Mouse (Mus musculus) urinary bladder, postnatal 25 days (tissue): Measurements from ENCODE around the gene Arhgap10.

ENCODE experiments used
- DNase-seq: peaks from one replicate; pipeline ENCODE4 v3.0.0; 2022; ENCODE audit warnings: low spot score

Arhgap10 gene

DNA sequence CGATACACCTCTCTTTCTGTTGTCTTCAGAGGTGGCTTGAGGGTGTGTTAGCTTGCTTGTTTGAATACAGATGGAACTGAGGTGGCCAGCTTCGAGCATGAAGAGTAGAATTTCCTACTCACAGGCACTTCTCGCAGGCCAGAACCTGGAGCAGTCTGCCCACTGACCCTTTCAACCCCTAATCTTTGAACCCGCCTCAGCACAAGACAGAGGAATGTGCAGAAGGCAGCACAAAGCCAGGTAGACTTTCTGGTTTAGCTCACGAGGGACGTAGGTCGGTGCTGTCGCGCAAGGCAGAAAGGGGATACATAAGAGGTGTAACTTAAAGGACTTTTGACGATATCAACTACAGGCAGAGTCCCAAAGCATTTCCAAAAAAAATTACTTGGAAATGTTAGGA is 908 bp downstream of the Arhgap10 start:
- DNase-seq, result no peak

DNA sequence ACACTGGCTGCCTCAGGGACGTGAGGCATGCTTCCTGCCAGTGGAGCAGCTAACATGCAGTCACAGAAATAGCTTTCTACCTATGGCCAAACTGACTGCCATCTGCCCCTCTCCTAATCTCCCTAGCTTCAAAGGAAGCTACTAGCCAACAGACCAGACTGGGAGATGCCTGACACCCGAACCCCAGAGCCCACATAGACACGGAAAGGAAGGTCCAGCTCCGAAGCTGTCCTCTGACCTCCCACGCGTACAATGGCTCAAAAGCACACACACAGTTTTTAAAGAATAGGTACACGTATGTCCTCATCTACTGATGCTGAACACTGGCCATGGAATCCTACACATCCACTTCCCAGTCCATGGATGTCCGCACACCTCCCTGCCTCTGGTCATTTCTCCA is 2.0 kb downstream of the Arhgap10 start:
- no peak for DNase-seq

DNA sequence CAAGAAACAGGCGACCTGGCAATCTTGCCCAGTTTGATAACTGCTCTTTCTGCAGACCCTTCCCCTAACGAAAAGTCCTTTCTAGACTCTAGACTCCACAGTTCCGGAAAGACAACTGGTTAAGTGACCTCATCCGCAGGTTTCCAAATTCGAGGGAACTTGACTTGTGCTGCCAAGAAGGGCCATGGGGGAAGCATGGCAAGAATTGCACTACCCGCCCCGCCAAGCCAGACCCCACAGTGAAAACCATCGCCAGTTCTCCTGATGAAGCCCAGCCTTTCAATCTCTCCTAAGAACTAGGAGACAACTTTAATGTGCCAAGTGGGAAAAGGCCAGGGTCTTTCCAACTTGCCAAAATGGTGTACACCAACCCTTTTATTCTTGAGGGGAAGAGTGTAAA is 2.6 kb downstream of the Arhgap10 start:
- DNase-seq, result no peak

DNA sequence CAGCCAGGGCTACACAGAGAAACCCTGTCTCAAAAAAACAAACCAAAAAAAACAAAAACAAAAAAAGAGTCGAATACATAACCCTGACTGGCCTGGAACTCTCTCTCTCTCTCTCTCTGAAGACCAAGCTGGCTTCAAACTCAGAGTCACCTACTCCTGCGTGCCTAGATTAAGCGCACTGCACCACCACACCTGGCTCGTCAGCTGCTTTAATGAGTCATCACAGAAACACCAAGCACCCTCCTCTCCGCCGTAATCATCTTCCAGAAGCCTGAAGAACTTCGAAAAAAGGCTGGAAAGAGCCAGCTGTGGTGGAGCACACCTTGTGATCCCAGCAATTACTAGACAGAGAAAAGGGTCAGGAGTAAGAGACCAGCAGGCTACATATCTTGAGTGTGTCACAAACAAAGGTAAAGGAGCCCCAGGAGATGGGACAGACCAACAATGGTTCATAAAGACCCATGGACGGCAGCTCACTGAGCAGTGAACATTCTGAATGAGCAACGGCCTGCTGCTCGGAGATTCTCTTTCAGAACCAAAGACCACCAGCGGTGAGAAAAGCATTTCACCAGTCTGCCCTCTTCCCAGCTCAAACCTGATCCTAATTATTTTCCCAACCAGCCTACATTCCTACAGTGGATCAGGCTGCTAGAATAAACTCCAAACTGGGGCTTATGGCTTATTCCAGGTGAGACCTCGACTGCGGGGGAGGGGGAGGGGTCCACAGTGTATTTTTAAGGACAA is 5.8 kb downstream of the Arhgap10 start:
- no peak for DNase-seq

DNA sequence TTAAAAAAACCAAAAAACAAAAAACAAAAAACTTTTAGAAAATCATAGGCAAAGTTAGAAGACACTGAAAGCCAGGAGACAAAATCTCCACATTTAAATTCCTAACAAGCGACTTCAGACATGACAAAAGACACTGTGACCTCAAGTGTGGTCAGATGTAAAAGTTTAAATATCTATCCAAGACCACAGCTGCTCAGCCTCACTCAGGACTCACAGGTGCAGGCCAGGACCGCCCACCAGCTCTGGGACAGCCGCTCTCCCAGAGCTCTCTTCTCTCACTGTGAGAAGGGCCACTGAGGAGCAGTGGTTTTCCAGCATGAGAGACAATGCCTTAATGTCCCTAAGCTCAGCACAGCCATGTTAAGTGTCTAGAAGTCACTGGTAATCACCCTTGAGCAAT is 7.3 kb downstream of the Arhgap10 start:
- DNase-seq, result no peak

DNA sequence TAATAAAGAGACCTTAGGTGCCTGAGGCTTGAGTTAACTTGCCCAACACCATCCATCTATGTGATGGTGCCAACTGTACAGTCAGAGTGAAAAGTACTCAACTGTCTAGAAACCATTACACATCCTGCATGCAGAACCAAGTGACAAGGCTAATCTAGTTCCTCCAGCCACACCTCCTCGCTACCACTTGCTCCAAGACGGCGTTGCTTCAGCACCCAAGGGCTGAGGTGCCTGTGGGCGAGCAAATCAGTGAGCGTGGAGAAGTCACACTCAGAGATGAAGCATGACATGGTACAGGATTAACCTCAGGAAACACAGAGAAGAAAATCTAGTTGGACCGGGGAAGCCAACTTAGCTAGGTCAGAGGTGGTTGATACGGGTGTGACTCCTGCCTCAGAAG is 8.7 kb downstream of the Arhgap10 start:
- no peak for DNase-seq

DNA sequence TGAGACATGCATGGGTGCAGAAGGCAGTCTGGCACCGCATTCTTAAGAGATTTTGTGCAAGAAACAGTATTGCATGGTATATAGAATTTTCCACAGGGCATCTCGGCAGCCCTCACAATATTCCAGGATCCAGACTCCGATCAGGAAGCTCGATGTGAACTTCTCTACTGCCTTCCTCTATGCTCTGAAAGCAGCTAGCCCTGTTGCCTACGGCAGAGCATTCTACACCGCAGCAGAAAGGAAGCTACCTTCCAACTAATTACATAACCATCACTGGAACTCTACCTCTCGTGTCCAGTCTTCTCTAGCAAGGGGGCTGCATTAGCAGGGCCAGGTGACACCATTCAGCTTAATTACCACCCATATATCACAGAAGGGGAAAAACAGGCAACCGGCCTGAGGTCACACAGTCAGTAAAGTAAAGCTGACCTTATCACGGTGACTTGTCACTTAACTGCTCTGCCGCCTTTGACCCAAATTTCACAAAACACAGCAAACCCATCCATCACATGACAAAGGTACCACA is 10.2 kb downstream of the Arhgap10 start:
- no peak for DNase-seq

DNA sequence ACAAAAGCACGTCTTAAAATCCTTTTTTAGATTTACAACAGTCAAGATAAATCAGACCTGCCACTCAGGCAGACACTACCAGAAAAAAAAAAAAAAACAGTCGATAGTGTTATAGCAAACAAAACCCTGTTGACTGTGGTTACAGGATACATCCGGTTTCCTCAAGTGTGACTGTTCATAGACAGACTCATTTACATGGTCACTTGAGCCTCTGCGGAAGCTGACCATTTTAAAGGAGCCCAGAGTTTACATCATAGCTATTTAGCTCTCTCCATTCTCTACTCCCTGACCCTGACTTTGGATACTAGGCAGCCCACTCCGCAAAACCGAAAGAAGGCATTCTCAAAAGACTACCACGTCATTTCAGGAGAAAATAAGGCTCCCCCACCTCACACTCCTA is 11.2 kb downstream of the Arhgap10 start:
- no peak for DNase-seq

DNA sequence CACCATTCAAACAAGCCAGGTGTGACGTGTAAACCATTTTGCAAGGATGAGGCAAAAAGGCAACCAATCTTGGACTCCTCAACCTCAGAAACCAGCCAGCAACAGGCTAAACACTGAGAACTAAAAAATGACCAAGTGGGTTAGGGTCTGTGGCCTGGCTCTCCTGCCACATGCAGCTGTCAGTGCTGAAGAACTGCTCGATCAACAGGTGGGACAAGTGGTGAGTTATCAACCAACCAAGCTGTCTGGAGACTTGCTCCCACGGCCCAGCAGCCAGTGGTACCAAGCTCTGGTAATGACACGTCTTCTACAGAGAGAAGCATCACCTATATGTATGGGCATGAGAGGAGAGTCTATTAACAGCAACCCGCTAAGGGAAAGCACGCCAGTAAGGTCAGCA is 15.2 kb downstream of the Arhgap10 start:
- no peak for DNase-seq

DNA sequence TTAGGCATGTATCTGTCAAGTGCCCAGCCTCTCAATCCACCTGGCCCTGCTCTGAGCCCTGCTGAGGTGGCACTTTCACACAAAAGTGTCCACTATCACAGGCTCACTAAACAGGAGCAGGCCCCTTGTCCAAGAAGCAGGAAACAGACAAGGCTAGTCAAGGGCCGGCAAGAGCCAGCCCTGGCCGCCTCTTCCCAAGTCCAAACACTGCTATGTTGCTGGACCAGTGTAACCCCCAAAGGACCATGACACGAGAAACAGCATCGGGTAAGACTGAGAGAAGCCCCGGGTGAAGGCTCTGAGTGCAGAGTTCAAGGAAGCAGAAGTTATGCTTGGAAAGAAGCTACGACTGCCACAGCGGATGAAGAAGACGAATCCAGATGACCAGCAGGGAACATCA is 16.6 kb downstream of the Arhgap10 start:
- no peak for DNase-seq

DNA sequence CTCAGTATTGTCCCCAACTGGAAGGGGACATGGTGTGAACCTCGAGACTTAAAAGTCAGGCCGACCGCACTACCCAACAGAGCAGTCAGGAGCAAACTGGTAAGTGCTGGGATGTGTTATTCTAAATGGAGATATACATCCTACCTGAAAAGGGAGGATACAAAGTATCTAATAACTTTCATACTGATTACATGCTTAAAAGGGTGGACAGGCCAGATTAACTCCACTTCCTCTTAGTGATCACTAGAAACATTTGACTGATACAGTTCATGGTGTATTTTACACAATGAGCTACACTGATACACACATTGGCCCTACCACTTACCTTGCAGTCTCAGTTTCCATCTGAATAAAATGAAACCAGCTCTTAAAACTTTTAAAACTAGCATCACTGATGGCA is 17.5 kb downstream of the Arhgap10 start:
- DNase-seq, result no peak

DNA sequence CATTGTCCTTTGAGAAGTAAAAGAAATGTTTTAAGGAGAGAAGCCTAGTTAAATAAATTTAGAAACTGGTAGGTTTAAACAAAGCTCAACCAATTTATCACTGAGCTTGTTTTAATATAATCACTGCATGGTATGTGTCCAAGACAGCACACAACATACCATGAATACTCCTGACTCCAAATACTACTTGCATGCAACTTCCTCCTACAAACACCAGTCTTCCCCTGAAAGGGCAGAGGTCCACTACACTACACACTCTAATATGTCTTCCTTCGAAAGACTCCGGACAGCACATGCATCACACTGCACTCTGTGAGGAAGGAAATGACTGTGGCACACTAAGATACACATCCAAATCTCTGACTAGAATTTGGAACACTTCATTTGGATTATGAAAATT is 20.3 kb downstream of the Arhgap10 start:
- no peak for DNase-seq

DNA sequence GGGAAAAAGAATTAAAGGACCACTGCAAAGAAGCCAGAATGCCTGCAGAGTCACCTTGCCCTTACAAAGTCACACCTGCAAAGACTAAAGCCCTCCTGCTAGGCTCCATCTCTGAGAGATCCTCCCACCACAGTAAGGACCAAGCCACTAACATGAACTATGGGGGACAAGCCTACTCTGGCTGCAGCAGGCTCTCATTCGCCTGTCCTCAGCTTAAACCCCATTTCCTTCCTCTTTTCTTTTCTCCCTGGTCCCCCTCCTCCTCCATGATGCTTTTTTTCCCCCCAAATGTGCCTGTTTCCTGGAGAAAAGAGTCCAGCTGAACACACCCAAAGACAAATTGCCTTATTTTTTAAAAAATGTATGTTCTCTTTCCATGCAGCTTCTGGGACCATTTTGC is 21.5 kb downstream of the Arhgap10 start:
- DNase-seq, result no peak

DNA sequence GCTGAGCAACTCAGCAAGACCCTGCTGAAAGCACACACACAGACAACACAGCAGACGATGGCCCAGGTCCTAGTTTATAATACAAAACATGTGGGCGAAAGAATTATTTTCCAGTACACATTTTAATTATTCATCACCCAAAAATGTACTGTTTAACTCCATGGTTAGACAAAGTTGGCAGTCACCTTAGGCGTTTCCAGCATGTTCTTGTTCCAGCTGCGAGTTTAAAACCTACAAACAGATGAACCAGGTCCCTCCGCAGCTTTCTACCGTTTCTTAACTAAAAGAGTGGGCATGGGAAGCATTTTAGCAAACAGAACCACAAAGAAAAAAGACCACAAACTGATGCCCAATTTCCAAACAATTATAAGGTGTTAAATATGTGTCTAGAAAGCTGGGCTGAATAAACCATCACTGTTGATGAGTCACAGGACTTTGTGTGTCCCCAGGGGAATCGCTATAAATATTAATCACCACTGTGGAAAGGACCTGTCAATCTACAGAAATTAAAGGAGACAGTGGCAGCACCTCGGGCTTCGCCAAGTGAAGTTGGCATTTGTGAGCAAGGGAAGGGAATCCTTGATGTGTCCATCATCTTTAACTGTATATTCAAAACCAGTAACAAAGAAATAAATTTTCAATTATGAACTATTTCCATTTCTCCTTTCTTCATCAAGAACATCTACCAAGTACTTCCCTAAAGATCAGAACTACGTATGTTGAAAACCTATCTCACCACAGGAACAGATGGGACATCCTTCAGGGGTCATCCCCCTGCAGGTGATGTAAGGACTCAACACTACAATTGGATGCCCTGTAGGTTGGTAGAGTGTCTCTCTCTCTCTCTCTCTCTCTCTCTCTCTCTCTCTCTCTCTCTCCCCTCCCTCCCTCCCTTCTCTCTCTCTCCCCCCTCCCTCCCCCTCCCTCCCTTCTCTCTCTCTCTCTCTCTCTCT is 23.1 kb downstream of the Arhgap10 start:
- no peak for DNase-seq

DNA sequence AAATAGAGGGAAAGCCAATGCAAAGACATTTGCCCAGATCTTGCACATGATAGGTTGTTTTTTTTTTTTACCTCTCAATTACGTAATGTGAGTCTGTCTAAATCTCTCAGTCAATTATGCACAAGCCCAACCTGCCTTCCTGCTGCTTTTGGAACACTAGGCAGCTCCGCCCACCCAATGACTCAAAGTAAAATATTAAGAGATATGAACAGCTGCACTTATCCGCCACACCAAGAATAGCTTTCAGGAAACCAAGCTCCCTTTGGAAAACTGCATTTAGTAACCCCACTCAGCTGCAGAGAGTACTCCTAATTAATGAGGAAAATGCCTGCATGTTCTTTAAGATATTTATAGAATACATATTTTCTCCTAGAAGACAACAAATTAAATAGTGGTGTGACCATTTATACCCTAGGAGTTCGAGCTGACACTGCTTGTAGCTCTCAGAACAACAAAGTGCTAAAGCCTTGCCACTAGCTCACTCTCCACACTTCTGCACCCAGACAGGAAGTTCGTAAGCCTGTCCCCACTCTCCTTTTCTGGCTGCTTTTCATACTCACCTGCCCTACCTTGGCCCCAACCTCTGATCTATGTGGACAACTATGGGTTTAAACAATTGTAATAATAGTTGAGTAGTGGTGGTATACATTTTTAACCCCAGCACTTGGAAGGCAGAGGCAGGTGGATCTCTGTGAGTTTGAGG is 25.2 kb downstream of the Arhgap10 start:
- DNase-seq, result no peak

DNA sequence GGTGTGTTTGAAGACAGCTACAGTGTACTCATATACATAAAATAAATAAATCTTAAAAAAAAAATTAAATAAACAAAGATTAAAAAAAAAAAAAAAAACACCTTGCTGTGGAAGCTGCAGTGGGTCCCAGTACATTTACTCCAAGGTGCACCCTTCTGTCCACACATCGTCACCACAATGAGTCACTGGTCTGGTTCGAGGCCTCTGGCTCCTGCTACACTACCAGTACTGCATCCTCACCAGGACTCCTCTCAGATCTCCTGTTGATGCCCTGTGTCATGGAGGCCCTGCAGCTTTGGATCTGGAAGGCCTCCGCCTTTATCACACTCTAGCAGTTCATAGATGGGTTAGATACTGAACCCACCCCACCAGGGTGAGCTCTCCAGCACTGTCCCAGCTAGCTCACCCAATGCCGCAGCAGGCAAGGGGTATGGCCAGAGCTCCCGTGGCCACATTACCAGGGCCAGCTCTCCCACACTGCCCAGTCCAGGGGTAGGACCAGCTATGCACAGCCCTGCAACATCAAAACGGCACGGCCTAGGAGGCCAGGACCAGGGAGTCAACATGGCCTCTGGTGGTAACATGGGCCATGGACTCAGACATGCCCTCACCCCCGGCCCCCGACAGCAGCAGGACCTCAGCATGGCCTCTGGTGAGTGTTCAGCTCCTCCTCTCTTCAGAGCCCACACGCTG is 26.4 kb downstream of the Arhgap10 start:
- DNase-seq, result no peak

DNA sequence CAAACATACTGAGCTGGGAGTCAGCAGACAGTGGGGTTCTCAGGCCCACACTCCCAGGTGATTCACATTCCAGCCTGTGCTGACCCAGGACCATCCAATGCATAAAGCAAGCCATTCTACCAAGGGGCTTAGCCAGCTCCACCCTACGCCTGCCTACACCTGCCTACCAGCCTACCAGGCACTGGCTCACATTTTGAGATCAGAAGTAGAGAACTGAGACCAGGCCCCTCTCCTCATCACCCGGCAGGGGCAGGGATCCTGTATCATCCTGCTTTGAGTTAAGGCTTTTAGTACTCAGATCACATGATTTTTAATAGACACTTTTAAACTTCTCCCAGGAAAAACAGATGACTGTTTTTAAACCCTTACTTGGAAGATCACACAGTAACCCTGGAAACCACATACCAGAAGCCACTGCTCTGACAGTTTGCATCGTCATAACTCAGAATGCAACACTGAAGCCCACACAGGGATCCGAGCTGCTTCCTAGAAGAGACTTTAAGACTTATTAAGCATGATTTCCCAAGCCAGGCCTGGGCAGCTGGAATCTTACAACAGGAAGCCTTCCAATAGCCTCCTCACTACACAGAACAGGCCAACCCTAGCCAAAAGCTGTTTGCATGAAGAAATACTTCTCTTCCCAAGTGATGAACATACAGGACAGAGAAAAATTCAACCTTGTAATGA is 27.5 kb downstream of the Arhgap10 start:
- no peak for DNase-seq

DNA sequence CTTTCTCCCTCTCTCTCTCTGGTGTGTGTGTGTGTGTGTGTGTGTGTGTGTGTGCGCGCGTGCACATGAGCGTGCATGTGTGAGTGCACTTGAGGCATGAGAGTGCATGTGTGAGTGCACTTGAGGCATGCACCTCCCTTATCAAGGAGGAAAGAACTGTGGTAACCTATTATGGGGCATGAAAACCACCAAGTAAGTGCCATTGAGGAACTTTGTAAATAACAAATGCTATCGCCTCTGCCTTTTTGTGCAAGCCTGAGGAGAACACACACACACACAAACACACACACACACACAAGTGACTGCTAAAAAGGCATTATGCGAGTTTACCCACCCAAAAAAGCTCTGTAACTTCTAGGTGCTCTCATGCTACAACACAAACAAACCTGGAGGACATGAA is 28.5 kb downstream of the Arhgap10 start:
- no peak for DNase-seq

DNA sequence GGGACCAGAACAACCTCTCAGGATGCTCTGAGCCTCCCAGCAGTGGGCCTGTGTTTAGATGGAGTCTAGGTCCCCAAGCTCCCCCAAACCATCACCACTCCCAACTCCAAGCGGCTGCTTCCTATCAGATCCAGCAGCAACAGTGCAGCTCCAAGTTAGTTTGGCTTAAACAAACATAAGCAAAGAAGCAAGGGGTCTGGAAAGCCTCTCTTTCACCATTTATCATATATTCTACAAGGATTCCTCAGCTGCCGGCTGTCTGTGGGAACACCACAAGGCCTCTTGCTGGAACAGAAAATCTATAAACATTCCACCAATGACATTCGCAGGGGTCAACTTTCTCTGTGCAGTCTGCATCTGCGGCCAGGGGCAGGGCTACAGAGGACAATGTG is 29.5 kb downstream of the Arhgap10 start:
- DNase-seq, result no peak

DNA sequence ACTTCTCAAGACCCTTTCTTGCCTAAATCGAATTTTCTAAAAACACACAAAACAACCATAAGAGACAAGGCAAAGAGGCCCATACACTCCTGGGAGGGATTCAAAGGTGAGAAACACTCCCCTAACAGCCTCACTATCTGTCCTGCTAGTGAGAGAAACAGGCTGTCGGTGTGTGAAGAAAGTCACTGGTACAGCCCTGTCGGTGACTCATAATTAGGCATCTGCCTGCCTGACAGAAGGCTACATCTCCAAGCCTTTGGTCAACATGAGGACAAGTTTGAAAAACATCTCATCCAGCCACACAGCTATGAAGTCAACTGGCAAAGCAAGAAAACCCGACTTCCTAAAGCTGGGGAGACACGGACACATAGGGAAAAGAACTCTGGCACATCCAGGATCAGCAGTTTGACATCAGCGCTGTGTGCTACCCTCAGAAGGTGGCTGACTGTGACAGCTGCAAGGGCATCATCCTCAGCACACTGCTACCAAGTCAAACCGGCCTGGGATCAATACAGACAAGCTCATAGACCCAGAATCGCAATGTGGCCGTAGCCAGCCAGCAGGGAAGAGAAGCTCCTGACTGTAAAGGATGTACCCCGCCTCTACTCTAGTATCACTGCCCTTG is 30.1 kb downstream of the Arhgap10 start:
- no peak for DNase-seq

DNA sequence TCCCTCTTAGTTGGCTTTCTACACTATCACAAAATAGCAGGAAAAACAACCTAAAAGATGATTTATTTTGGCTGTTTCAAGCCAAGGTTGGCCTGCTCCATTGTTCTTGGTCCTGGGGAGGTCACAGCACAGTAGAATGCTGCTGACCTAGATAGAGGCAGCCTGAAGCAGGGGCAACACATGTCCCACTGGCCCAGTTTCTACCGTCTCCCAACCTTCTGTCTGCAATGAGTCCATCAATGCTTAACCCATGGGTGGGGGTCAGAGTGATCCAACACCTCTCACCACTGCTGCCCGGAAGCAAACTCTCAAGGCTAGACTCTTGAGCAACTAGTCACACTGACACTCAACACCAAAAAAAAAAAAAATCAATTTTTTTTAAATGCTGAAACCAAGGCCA is 31.0 kb downstream of the Arhgap10 start:
- no peak for DNase-seq
